9 mouse cellular contexts compared by ENCODE assay signal in the genomic region with DNA sequence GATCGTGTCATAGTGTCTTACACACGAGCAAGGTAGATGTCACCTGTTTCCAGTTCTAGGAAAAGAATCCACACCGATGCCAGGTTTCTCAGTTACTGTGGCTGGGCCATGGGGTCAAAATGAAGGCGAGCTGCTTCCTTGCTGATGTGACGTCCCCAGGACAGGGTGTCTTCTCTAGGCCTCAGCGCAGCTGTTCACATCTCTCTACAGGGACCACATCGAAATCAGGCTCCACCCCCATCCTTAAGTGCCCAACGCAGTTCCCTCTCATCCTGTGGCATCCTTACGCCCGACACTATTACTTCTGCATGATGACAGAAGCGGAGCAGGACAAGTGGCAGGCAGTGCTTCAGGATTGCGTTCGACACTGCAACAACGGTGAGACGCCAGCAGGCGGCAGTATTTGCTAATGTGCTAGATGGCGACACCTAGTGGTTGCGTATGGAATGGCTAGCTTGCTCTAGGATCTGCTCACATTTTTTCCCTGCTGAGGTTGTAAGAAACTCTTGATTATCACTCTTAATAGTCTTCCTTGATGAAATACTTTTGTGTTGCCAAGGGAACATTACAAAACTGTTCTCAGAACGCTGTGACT. TPM values are rescaled to one million over a fixed set of nuclear protein-coding genes. Genes with fewer than 3 reads are reported as not detected.
DNase-seq lines count a peak whose midpoint lies in the region; ATAC-seq lines count a peak whose summit lies in the region.
"Had no signal": no experiment of that assay in that cellular context is flagged by ENCODE, and none has a peak within 500 bp of the region (broad histone marks: within the 10 kb centered on the region; RNA-seq: fewer than 3 reads in every experiment).

No protein-coding gene starts in this region.

- no peak overlapping the region for H3K4me2 ChIP-seq in liver, embryonic 12.5 days
- H3K4me2 ChIP-seq in forebrain, embryonic 15.5 days (replicated peaks) = no peak overlapping the region
- H3K4me2 ChIP-seq in hindbrain, embryonic 15.5 days = no peak overlapping the region
- H3K4me2 ChIP-seq in midbrain, embryonic 14.5 days (ENCODE audit: low read length) = no peak overlapping the region
- H3K4me2 ChIP-seq: embryonic facial prominence, embryonic 12.5 days had no signal

- intact Hi-C loops in left cerebral cortex, postnatal 10 days (cut with DNase I) = loop anchor here (5.0 kb wide), 1 partner anchor 35 kb away; a partner anchor contains a TSS

- peak; percentile 84 for DNase-seq in liver
- DNase-seq in cerebellum, adult 11-12 months = peak; percentile 74
- DNase-seq in left cerebral cortex, postnatal 10 days (ENCODE audit: extremely low spot score in 1 of 2, low spot score in 2 of 2) = peak; percentile 76 to 84
- peak; percentile 96 for DNase-seq in midbrain, embryonic 14.5 days
- DNase-seq in spleen, postnatal 36 days (ENCODE audit: low spot score in 2 of 2) = peak; percentile 57 to 68

- WGBS in liver, embryonic 12.5 days (ENCODE audit: insufficient replicate concordance) = 30% methylated on average over 19 of the region's 19 CpGs
- WGBS in forebrain, embryonic 15.5 days = 26% methylated on average over 19 of the region's 19 CpGs
- WGBS in hindbrain, embryonic 15.5 days = 30% methylated on average over 19 of the region's 19 CpGs
- 33% methylated on average over 19 of the region's 19 CpGs for WGBS in midbrain, embryonic 14.5 days

- no peak overlapping the region for H3K4me3 ChIP-seq in liver, embryonic 12.5 days
- no peak overlapping the region for H3K4me3 ChIP-seq in forebrain, embryonic 15.5 days
- H3K4me3 ChIP-seq in hindbrain, embryonic 15.5 days = no peak overlapping the region
- H3K4me3 ChIP-seq in midbrain, embryonic 14.5 days (replicated peaks; ENCODE audit: low read depth, low read length) = no peak overlapping the region
- H3K4me3 ChIP-seq: embryonic facial prominence, embryonic 12.5 days had no signal

- H3K27ac ChIP-seq in liver, embryonic 12.5 days = no peak overlapping the region
- no peak overlapping the region for H3K27ac ChIP-seq in forebrain, embryonic 15.5 days (replicated peaks)
- no peak overlapping the region for H3K27ac ChIP-seq in hindbrain, embryonic 15.5 days (replicated peaks)
- H3K27ac ChIP-seq in midbrain, embryonic 14.5 days (replicated peaks; ENCODE audit: low read depth, low read length) = no peak overlapping the region
- H3K27ac ChIP-seq: embryonic facial prominence, embryonic 12.5 days had no signal

- H3K36me3 ChIP-seq in liver, embryonic 12.5 days = peaks cover 12% of the 10 kb centered on the region; the same call in 1 of the 2 replicates
- H3K36me3 ChIP-seq in forebrain, embryonic 15.5 days = peaks cover 19% of the 10 kb centered on the region
- H3K36me3 ChIP-seq in hindbrain, embryonic 15.5 days = peaks cover 28% of the 10 kb centered on the region
- H3K36me3 ChIP-seq in midbrain, embryonic 14.5 days (ENCODE audit: control insufficient read depth, insufficient read depth, low read length) = peaks cover 39% of the 10 kb centered on the region

- no peaks in the 10 kb centered on the region for H3K9me3 ChIP-seq in liver, embryonic 12.5 days (replicated peaks)
- no peaks in the 10 kb centered on the region for H3K9me3 ChIP-seq in forebrain, embryonic 15.5 days
- H3K9me3 ChIP-seq in hindbrain, embryonic 15.5 days = no peaks in the 10 kb centered on the region
- no peaks in the 10 kb centered on the region for H3K9me3 ChIP-seq in midbrain, embryonic 14.5 days (ENCODE audit: control insufficient read depth, low read length)
- H3K9me3 ChIP-seq: embryonic facial prominence, embryonic 12.5 days had no signal

- H3K4me1 ChIP-seq in liver, embryonic 12.5 days = peaks cover 30% of the 10 kb centered on the region
- H3K4me1 ChIP-seq in forebrain, embryonic 15.5 days = peaks cover 23% of the 10 kb centered on the region
- peaks cover 28% of the 10 kb centered on the region for H3K4me1 ChIP-seq in hindbrain, embryonic 15.5 days (replicated peaks)
- H3K4me1 ChIP-seq in midbrain, embryonic 14.5 days (ENCODE audit: control insufficient read depth, insufficient read depth, low read length) = peaks cover 11% of the 10 kb centered on the region

- no peak for ATAC-seq in liver, embryonic 12.5 days
- ATAC-seq in forebrain, embryonic 15.5 days (replicated peaks) = peak; percentile 26; the same call in 1 of the 2 replicates
- 0 out of 2 replicates have a peak, but pooled peaks have one; percentile 25 for ATAC-seq in hindbrain, embryonic 15.5 days (ENCODE audit: low FRiP score, low read depth)
- ATAC-seq in midbrain, embryonic 14.5 days (ENCODE audit: low FRiP score, low TSS enrichment) = no peak

- H3K27me3 ChIP-seq in liver, embryonic 12.5 days (replicated peaks) = no peaks in the 10 kb centered on the region
- no peaks in the 10 kb centered on the region for H3K27me3 ChIP-seq in forebrain, embryonic 15.5 days
- no peaks in the 10 kb centered on the region for H3K27me3 ChIP-seq in hindbrain, embryonic 15.5 days
- H3K27me3 ChIP-seq in midbrain, embryonic 14.5 days (ENCODE audit: control insufficient read depth, insufficient read depth, low read length) = no peaks in the 10 kb centered on the region
- H3K27me3 ChIP-seq: embryonic facial prominence, embryonic 12.5 days had no signal

- H3K9ac ChIP-seq in liver, embryonic 12.5 days = no peak overlapping the region
- no peak overlapping the region for H3K9ac ChIP-seq in forebrain, embryonic 15.5 days (replicated peaks)
- no peak overlapping the region for H3K9ac ChIP-seq in hindbrain, embryonic 15.5 days
- H3K9ac ChIP-seq in midbrain, embryonic 14.5 days (replicated peaks; ENCODE audit: low read length) = no peak overlapping the region
- H3K9ac ChIP-seq: embryonic facial prominence, embryonic 12.5 days had no signal

RNA-seq across cellular contexts. Expression of a gene that starts 36.4 kb away (rescaled TPM):
- polyA plus RNA-seq in liver, embryonic 12.5 days (2016; fragmentation: Nextera tagmentation; extraction: Ambion mirVana) = 11.9 and 12.4 TPM in 2 replicates
- polyA plus RNA-seq in forebrain, embryonic 15.5 days (2015; fragmentation: Nextera tagmentation; extraction: Ambion mirVana) = 33.5 TPM in 2 replicates
- 33.5 and 33.9 TPM in 2 replicates for polyA plus RNA-seq in hindbrain, embryonic 15.5 days (2015; fragmentation: Nextera tagmentation; extraction: Ambion mirVana)
- 10 to 100 TPM; 26.0 to 26.6 TPM for total RNA-seq in left cerebral cortex, postnatal 10 days (2021)
- 13.6 and 19.8 TPM in 2 replicates for polyA plus RNA-seq in midbrain, embryonic 14.5 days (2014; fragmentation: Nextera tagmentation; extraction: Ambion mirVana)

RNA-seq across cellular contexts. Expression of a gene that starts 49.1 kb away (rescaled TPM):
- 171 and 174 TPM in 2 replicates for polyA plus RNA-seq in liver, embryonic 12.5 days (2016; fragmentation: Nextera tagmentation; extraction: Ambion mirVana)
- 96.9 and 99.7 TPM in 2 replicates for polyA plus RNA-seq in forebrain, embryonic 15.5 days (2015; fragmentation: Nextera tagmentation; extraction: Ambion mirVana)
- polyA plus RNA-seq in hindbrain, embryonic 15.5 days (2015; fragmentation: Nextera tagmentation; extraction: Ambion mirVana) = 94.0 and 104 TPM in 2 replicates
- total RNA-seq in left cerebral cortex, postnatal 10 days (2021) = 100 to 1,000 TPM; 145 to 166 TPM
- polyA plus RNA-seq in midbrain, embryonic 14.5 days (2014; fragmentation: Nextera tagmentation; extraction: Ambion mirVana) = 105 and 110 TPM in 2 replicates

RNA-seq across cellular contexts. Expression of a gene that starts 49.1 kb away (rescaled TPM):
- polyA plus RNA-seq in liver, embryonic 12.5 days (2016; fragmentation: Nextera tagmentation; extraction: Ambion mirVana) = 3.5 and 4.4 TPM in 2 replicates
- polyA plus RNA-seq in forebrain, embryonic 15.5 days (2015; fragmentation: Nextera tagmentation; extraction: Ambion mirVana) = 16.7 and 17.8 TPM in 2 replicates
- 22.6 and 25.2 TPM in 2 replicates for polyA plus RNA-seq in hindbrain, embryonic 15.5 days (2015; fragmentation: Nextera tagmentation; extraction: Ambion mirVana)
- total RNA-seq in left cerebral cortex, postnatal 10 days (2021) = 10 to 100 TPM; 36.3 to 38.9 TPM
- 19.8 and 20.2 TPM in 2 replicates for polyA plus RNA-seq in midbrain, embryonic 14.5 days (2014; fragmentation: Nextera tagmentation; extraction: Ambion mirVana)

Comparison
In these comparisons a context has a peak if more than half of its experiments do, and no peak if none do; other contexts are left out.
1. ATAC-seq: peak in forebrain, embryonic 15.5 days (single experiment) and hindbrain, embryonic 15.5 days (single experiment); none in liver, embryonic 12.5 days (single experiment) and midbrain, embryonic 14.5 days (single experiment).
2. Peak in every context shown above with its lines, with median percentiles within 50 percentile points of each other: DNase-seq.